Mouse (Mus musculus): ENCODE measurements around the gene Ccdc63. TPM values are rescaled to one million over a fixed set of nuclear protein-coding genes. Genes with fewer than 3 reads are reported as not detected.
"Not testable (repeated sequence)": the region's sequence is repeated elsewhere in the genome, so short reads cannot be mapped to it uniquely, and the experiment has no call there.

Gene Ccdc63
- polyA plus RNA-seq, 1 experiment from 2014 or later, result 0.19 TPM

GRCm38 (mm10) chr5:122155613-122156012 lies 15.0 kb upstream of the Ccdc63 start:
- H3K9ac ChIP-seq (ENCODE audit: low read depth, low read length), result no peak overlapping the region
- no peak overlapping the region for H3K4me2 ChIP-seq (ENCODE audit: low read length)
- H3K36me3 ChIP-seq (ENCODE audit: control insufficient read depth, insufficient read depth, low read length), result no peaks in the 10 kb centered on the region
- H3K4me1 ChIP-seq (ENCODE audit: control insufficient read depth, insufficient read depth, low read depth, low read length), result peaks cover 21% of the 10 kb centered on the region
- H3K9me3 ChIP-seq (ENCODE audit: control insufficient read depth, low read length), result no peaks in the 10 kb centered on the region
- ATAC-seq, result no peak
- no peak overlapping the region for H3K4me3 ChIP-seq (ENCODE audit: low read length)
- H3K27me3 ChIP-seq (replicated peaks; ENCODE audit: control insufficient read depth, insufficient read depth, low read length), result no peaks in the 10 kb centered on the region
- no peak overlapping the region for H3K27ac ChIP-seq (ENCODE audit: low read depth, low read length)

GRCm38 (mm10) chr5:122154782-122155181 lies 14.2 kb upstream of the Ccdc63 start:
- peaks cover 13% of the 10 kb centered on the region for H3K4me1 ChIP-seq (ENCODE audit: control insufficient read depth, insufficient read depth, low read depth, low read length)
- H3K27me3 ChIP-seq (replicated peaks; ENCODE audit: control insufficient read depth, insufficient read depth, low read length), result no peaks in the 10 kb centered on the region
- no peak overlapping the region for H3K4me2 ChIP-seq (ENCODE audit: low read length)
- WGBS, result 90% methylated on average over 3 of the region's 3 CpGs
- no peak overlapping the region for H3K9ac ChIP-seq (ENCODE audit: low read depth, low read length)
- H3K36me3 ChIP-seq (ENCODE audit: control insufficient read depth, insufficient read depth, low read length), result no peaks in the 10 kb centered on the region
- H3K4me3 ChIP-seq (ENCODE audit: low read length), result no peak overlapping the region
- H3K9me3 ChIP-seq (ENCODE audit: control insufficient read depth, low read length), result no peaks in the 10 kb centered on the region
- H3K27ac ChIP-seq (ENCODE audit: low read depth, low read length), result no peak overlapping the region
- ATAC-seq, result no peak

GRCm38 (mm10) chr5:122154006-122154405 lies 13.4 kb upstream of the Ccdc63 start:
- Histone ChIP-seq H3K9me3 (ENCODE audit: control insufficient read depth, low read length) (no peaks in the 10 kb centered on the region), H3K4me2 (ENCODE audit: low read length) (no peak overlapping the region), H3K4me3 (ENCODE audit: low read length) (no peak overlapping the region), H3K9ac (ENCODE audit: low read depth, low read length) (no peak overlapping the region), H3K4me1 (ENCODE audit: control insufficient read depth, insufficient read depth, low read depth, low read length) (peaks cover 7% of the 10 kb centered on the region), H3K36me3 (ENCODE audit: control insufficient read depth, insufficient read depth, low read length) (no peaks in the 10 kb centered on the region), H3K27me3 (replicated peaks; ENCODE audit: control insufficient read depth, insufficient read depth, low read length) (no peaks in the 10 kb centered on the region), H3K27ac (ENCODE audit: low read depth, low read length) (no peak overlapping the region)
- ATAC-seq, result no peak
- 38% methylated on average over 11 of the region's 14 CpGs for WGBS

GRCm38 (mm10) chr5:122152508-122152907 lies 11.9 kb upstream of the Ccdc63 start:
- H3K4me3 ChIP-seq (ENCODE audit: low read length); H3K4me1 ChIP-seq (ENCODE audit: control insufficient read depth, insufficient read depth, low read depth, low read length); H3K9me3 ChIP-seq (ENCODE audit: control insufficient read depth, low read length); H3K4me2 ChIP-seq (ENCODE audit: low read length); ATAC-seq; H3K9ac ChIP-seq (ENCODE audit: low read depth, low read length); H3K27ac ChIP-seq (ENCODE audit: low read depth, low read length); H3K36me3 ChIP-seq (ENCODE audit: control insufficient read depth, insufficient read depth, low read length); H3K27me3 ChIP-seq (replicated peaks; ENCODE audit: control insufficient read depth, insufficient read depth, low read length): not testable (repeated sequence)
- 86% methylated on average over 5 of the region's 5 CpGs for WGBS

GRCm38 (mm10) chr5:122149259-122149658 lies 8.6 kb upstream of the Ccdc63 start:
- Histone ChIP-seq H3K4me3 (ENCODE audit: low read length) (no peak overlapping the region), H3K9ac (ENCODE audit: low read depth, low read length) (no peak overlapping the region), H3K4me2 (ENCODE audit: low read length) (no peak overlapping the region), H3K27ac (ENCODE audit: low read depth, low read length) (no peak overlapping the region), H3K4me1 (ENCODE audit: control insufficient read depth, insufficient read depth, low read depth, low read length) (no peaks in the 10 kb centered on the region), H3K27me3 (replicated peaks; ENCODE audit: control insufficient read depth, insufficient read depth, low read length) (no peaks in the 10 kb centered on the region), H3K9me3 (ENCODE audit: control insufficient read depth, low read length) (no peaks in the 10 kb centered on the region), H3K36me3 (ENCODE audit: control insufficient read depth, insufficient read depth, low read length) (no peaks in the 10 kb centered on the region)
- ATAC-seq, result no peak
- 59% methylated on average over 4 of the region's 4 CpGs for WGBS

- H3K4me3 ChIP-seq (ENCODE audit: low read length), result no peak overlapping the region
- no peaks in the 10 kb centered on the region for H3K27me3 ChIP-seq (replicated peaks; ENCODE audit: control insufficient read depth, insufficient read depth, low read length)
- H3K27ac ChIP-seq (ENCODE audit: low read depth, low read length), result no peak overlapping the region
- no peak overlapping the region for H3K9ac ChIP-seq (ENCODE audit: low read depth, low read length)
- no peaks in the 10 kb centered on the region for H3K4me1 ChIP-seq (ENCODE audit: control insufficient read depth, insufficient read depth, low read depth, low read length)
- ATAC-seq, result no peak
- 30% methylated on average over 1 of the region's 1 CpGs for WGBS
- H3K4me2 ChIP-seq (ENCODE audit: low read length), result no peak overlapping the region
- no peaks in the 10 kb centered on the region for H3K9me3 ChIP-seq (ENCODE audit: control insufficient read depth, low read length)
- no peaks in the 10 kb centered on the region for H3K36me3 ChIP-seq (ENCODE audit: control insufficient read depth, insufficient read depth, low read length)
These were observed 7.5 kb upstream of the Ccdc63 start for GRCm38 (mm10) chr5:122148107-122148506.

GRCm38 (mm10) chr5:122146609-122147008 lies 6.0 kb upstream of the Ccdc63 start:
- no peak for ATAC-seq
- no peaks in the 10 kb centered on the region for H3K4me1 ChIP-seq (ENCODE audit: control insufficient read depth, insufficient read depth, low read depth, low read length)
- no peak overlapping the region for H3K9ac ChIP-seq (ENCODE audit: low read depth, low read length)
- H3K4me3 ChIP-seq (ENCODE audit: low read length), result no peak overlapping the region
- H3K27me3 ChIP-seq (replicated peaks; ENCODE audit: control insufficient read depth, insufficient read depth, low read length), result no peaks in the 10 kb centered on the region
- 0 out of 2 replicates have a peak overlapping the region, but pooled peaks have one; percentile 5 for H3K27ac ChIP-seq (ENCODE audit: low read depth, low read length)
- no peaks in the 10 kb centered on the region for H3K36me3 ChIP-seq (ENCODE audit: control insufficient read depth, insufficient read depth, low read length)
- H3K4me2 ChIP-seq (ENCODE audit: low read length), result no peak overlapping the region
- no peaks in the 10 kb centered on the region for H3K9me3 ChIP-seq (ENCODE audit: control insufficient read depth, low read length)

GRCm38 (mm10) chr5:122146056-122146580 lies 5.5 kb upstream of the Ccdc63 start:
- no peak overlapping the region for H3K4me3 ChIP-seq (ENCODE audit: low read length)
- no peak for ATAC-seq
- H3K4me2 ChIP-seq (ENCODE audit: low read length), result no peak overlapping the region
- no peak overlapping the region for H3K9ac ChIP-seq (ENCODE audit: low read depth, low read length)
- WGBS, result 65% methylated on average over 10 of the region's 10 CpGs
- H3K36me3 ChIP-seq (ENCODE audit: control insufficient read depth, insufficient read depth, low read length), result no peaks in the 10 kb centered on the region
- no peaks in the 10 kb centered on the region for H3K4me1 ChIP-seq (ENCODE audit: control insufficient read depth, insufficient read depth, low read depth, low read length)
- H3K9me3 ChIP-seq (ENCODE audit: control insufficient read depth, low read length), result no peaks in the 10 kb centered on the region
- no peaks in the 10 kb centered on the region for H3K27me3 ChIP-seq (replicated peaks; ENCODE audit: control insufficient read depth, insufficient read depth, low read length)
- H3K27ac ChIP-seq (ENCODE audit: low read depth, low read length), result 0 out of 2 replicates have a peak overlapping the region, but pooled peaks have one; percentile 5

- Histone ChIP-seq H3K27me3 (replicated peaks; ENCODE audit: control insufficient read depth, insufficient read depth, low read length) (no peaks in the 10 kb centered on the region), H3K4me2 (ENCODE audit: low read length) (0 out of 2 replicates have a peak overlapping the region, but pooled peaks have one; percentile 6), H3K9me3 (ENCODE audit: control insufficient read depth, low read length) (no peaks in the 10 kb centered on the region), H3K9ac (ENCODE audit: low read depth, low read length) (no peak overlapping the region), H3K27ac (ENCODE audit: low read depth, low read length) (peak overlapping the region; percentile 40), H3K4me3 (ENCODE audit: low read length) (no peak overlapping the region), H3K36me3 (ENCODE audit: control insufficient read depth, insufficient read depth, low read length) (no peaks in the 10 kb centered on the region), H3K4me1 (ENCODE audit: control insufficient read depth, insufficient read depth, low read depth, low read length) (no peaks in the 10 kb centered on the region)
- 64% methylated on average over 15 of the region's 15 CpGs for WGBS
- ATAC-seq, result no peak
These were observed 4.9 kb upstream of the Ccdc63 start for GRCm38 (mm10) chr5:122145381-122146055.

Measured in hindbrain, embryonic 16.5 days (tissue).